In the genomic region with DNA sequence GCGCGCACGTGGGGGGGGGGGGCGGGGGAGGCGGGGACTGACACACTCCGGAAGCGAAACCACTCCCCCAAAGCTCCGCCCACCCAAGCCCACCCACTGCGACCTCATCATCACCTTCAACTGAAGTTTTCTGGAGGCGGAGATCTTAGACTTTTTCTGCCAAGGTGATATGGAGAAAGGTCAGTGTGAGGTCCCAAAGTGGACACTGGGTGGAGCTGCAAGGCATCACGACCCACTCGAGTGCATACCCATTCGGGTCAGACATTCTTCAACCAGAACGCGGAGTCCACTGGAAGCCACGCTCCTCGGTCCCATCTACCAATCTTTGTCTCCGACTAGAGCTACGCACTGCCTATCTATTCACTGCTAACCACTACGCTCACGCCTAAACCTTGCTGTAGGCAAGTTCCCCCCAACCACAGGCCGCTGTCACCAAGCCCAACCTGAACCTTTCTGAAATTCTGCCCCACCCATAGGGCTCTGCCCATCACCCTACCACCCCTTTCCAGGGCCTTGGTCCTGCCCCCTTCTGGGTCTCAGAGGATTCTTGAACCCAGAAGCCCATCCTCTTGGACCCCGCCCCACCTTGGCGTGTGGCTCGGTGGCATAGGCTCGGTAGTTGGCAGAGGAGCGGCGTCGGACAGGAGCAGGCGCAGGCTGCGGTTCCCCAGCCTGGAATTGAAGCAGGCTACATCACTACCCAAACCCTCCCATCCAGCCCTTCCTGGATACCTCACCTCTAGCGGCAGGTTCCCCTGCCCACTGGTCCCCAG, we compare ENCODE assay signal across 8 mouse cellular contexts. TPM values are rescaled to one million over a fixed set of nuclear protein-coding genes. Genes with fewer than 3 reads are reported as not detected.
DNase-seq lines count a peak whose midpoint lies in the region; ATAC-seq and TF ChIP-seq lines count a peak whose summit lies in the region.

No protein-coding gene starts in this region.

- TF ChIP-seq CTCF in intestine, postnatal 0 days (IDR thresholded peaks at IDR 0.05; ENCODE audit: low read depth), result peak; percentile 29; the same call in 1 of the 2 replicates

- peak overlapping the region; percentile 44 for H3K4me2 ChIP-seq in forebrain, embryonic 14.5 days (ENCODE audit: low read length)
- peak overlapping the region; percentile 51 for H3K4me2 ChIP-seq in intestine, postnatal 0 days (replicated peaks; ENCODE audit: low read depth)
- H3K4me2 ChIP-seq in stomach, embryonic 14.5 days (replicated peaks; ENCODE audit: low read depth, low read length), result peak overlapping the region; percentile 46

- peak overlapping the region; percentile 11; the same call in 1 of the 2 replicates for H3K4me3 ChIP-seq in forebrain, embryonic 14.5 days (ENCODE audit: low read depth, low read length)
- 0 out of 2 replicates have a peak overlapping the region, but pooled peaks have one; percentile 3 for H3K4me3 ChIP-seq in intestine, postnatal 0 days (ENCODE audit: low read depth, low read length)
- H3K4me3 ChIP-seq in stomach, embryonic 14.5 days (ENCODE audit: low read depth, low read length), result peak overlapping the region; percentile 11; the same call in 1 of the 2 replicates

- H3K9me3 ChIP-seq in forebrain, embryonic 14.5 days (replicated peaks; ENCODE audit: control insufficient read depth, low read length), result no peaks in the 10 kb centered on the region
- no peaks in the 10 kb centered on the region for H3K9me3 ChIP-seq in intestine, postnatal 0 days (ENCODE audit: control insufficient read depth)
- H3K9me3 ChIP-seq in stomach, embryonic 14.5 days (ENCODE audit: control insufficient read depth, low read depth, low read length), result no peaks in the 10 kb centered on the region

- intact Hi-C loops in heart, postnatal 25 days (cut with DNase I), result no loop called here

- H3K36me3 ChIP-seq in forebrain, embryonic 14.5 days (ENCODE audit: control insufficient read depth, insufficient read depth, low read length), result no peaks in the 10 kb centered on the region
- H3K36me3 ChIP-seq in intestine, postnatal 0 days (ENCODE audit: control insufficient read depth, insufficient read depth), result no peaks in the 10 kb centered on the region
- no peaks in the 10 kb centered on the region for H3K36me3 ChIP-seq in stomach, embryonic 14.5 days (ENCODE audit: control insufficient read depth, insufficient read depth, low read length)

- DNase-seq in heart, adult 18-20 months, result peak; percentile 62 to 66
- no peak for DNase-seq in heart, postnatal 25 days (ENCODE audit: low spot score)
- peak; percentile 14 for DNase-seq in forebrain, embryonic 14.5 days (ENCODE audit: low spot score)
- no peak for DNase-seq in urinary bladder, postnatal 14 days (ENCODE audit: low spot score)
- no peak for DNase-seq in right cerebral cortex, postnatal 10 days (ENCODE audit: low spot score in 2 of 2)
- DNase-seq in T-cell, adult 2 months (ENCODE audit: low spot score), result no peak

- H3K4me1 ChIP-seq in forebrain, embryonic 14.5 days (ENCODE audit: control insufficient read depth, insufficient read depth, low read length), result peaks cover 4% of the 10 kb centered on the region; the same call in 1 of the 2 replicates
- H3K4me1 ChIP-seq in intestine, postnatal 0 days (replicated peaks; ENCODE audit: control insufficient read depth, insufficient read depth, low read length), result no peaks in the 10 kb centered on the region
- H3K4me1 ChIP-seq in stomach, embryonic 14.5 days (ENCODE audit: control insufficient read depth, insufficient read depth, low read length), result peaks cover 1% of the 10 kb centered on the region; the same call in 1 of the 2 replicates

- 37% methylated on average over 32 of the region's 32 CpGs for WGBS in forebrain, embryonic 14.5 days
- 29% methylated on average over 32 of the region's 32 CpGs for WGBS in intestine, postnatal 0 days
- 32% methylated on average over 30 of the region's 32 CpGs for WGBS in stomach, embryonic 14.5 days

- no peak for ATAC-seq in forebrain, embryonic 14.5 days
- ATAC-seq in intestine, postnatal 0 days, result no peak
- no peak for ATAC-seq in stomach, embryonic 14.5 days (ENCODE audit: insufficient number of reproducible peaks, insufficient read depth, low FRiP score, low read depth)

- no peak overlapping the region for H3K27ac ChIP-seq in forebrain, embryonic 14.5 days (ENCODE audit: low read depth, low read length)
- H3K27ac ChIP-seq in intestine, postnatal 0 days (ENCODE audit: low read depth, low read length), result no peak overlapping the region
- no peak overlapping the region for H3K27ac ChIP-seq in stomach, embryonic 14.5 days (ENCODE audit: low read length)

- H3K27me3 ChIP-seq in forebrain, embryonic 14.5 days (replicated peaks; ENCODE audit: control insufficient read depth, insufficient read depth, low read length), result no peaks in the 10 kb centered on the region
- 0 out of 2 replicates have a peak, but pooled peaks cover 4% of the 10 kb centered on the region for H3K27me3 ChIP-seq in intestine, postnatal 0 days (replicated peaks; ENCODE audit: control insufficient read depth, insufficient read depth, low read length)
- H3K27me3 ChIP-seq in stomach, embryonic 14.5 days (ENCODE audit: control insufficient read depth, insufficient read depth, low read length), result no peaks in the 10 kb centered on the region

- peak overlapping the region; percentile 43; the same call in 1 of the 2 replicates for H3K9ac ChIP-seq in forebrain, embryonic 14.5 days (ENCODE audit: low read length)
- H3K9ac ChIP-seq in intestine, postnatal 0 days (ENCODE audit: low read depth, low read length), result no peak overlapping the region
- no peak overlapping the region for H3K9ac ChIP-seq in stomach, embryonic 14.5 days (replicated peaks; ENCODE audit: low read depth, low read length)

RNA-seq across cellular contexts. Expression of gene Tnni3, which starts 2.6 kb away (rescaled TPM):
- total RNA-seq in heart, adult 18-20 months (2021), result over 10,000 TPM; 10,363 to 11,433 TPM
- total RNA-seq in heart, postnatal 25 days (2021), result over 10,000 TPM in 1 of 2 experiments, 1,000 to 10,000 TPM in 1; 9,719 to 10,316 TPM
- polyA plus RNA-seq in forebrain, embryonic 14.5 days (2014; fragmentation: Nextera tagmentation; extraction: Ambion mirVana), result 0.81 and 1.7 TPM in 2 replicates
- 1.1 TPM in 2 replicates for polyA plus RNA-seq in intestine, postnatal 0 days (2015; fragmentation: Nextera tagmentation; extraction: Ambion mirVana)
- 2.9 and 3.3 TPM in 2 replicates for polyA plus RNA-seq in stomach, embryonic 14.5 days (2014; fragmentation: Nextera tagmentation; extraction: Ambion mirVana)

RNA-seq across cellular contexts. Expression of gene Tnnt1, which starts 5.2 kb away (rescaled TPM):
- total RNA-seq in heart, adult 18-20 months (2021), result 10 to 100 TPM; 20.9 to 22.2 TPM
- 10 to 100 TPM; 26.1 to 30.7 TPM for total RNA-seq in heart, postnatal 25 days (2021)
- polyA plus RNA-seq in forebrain, embryonic 14.5 days (2014; fragmentation: Nextera tagmentation; extraction: Ambion mirVana), result 1.4 and 2.3 TPM in 2 replicates
- 20.1 and 24.3 TPM in 2 replicates for polyA plus RNA-seq in intestine, postnatal 0 days (2015; fragmentation: Nextera tagmentation; extraction: Ambion mirVana)
- polyA plus RNA-seq in stomach, embryonic 14.5 days (2014; fragmentation: Nextera tagmentation; extraction: Ambion mirVana), result 31.9 and 33.5 TPM in 2 replicates

RNA-seq across cellular contexts. Expression of gene Dnaaf3, which starts 10.8 kb away (rescaled TPM):
- total RNA-seq in heart, adult 18-20 months (2021), result 1 to 10 TPM; 2.0 to 2.5 TPM
- 1 to 10 TPM; 2.6 to 3.2 TPM for total RNA-seq in heart, postnatal 25 days (2021)
- 0.55 and 0.72 TPM in 2 replicates for polyA plus RNA-seq in forebrain, embryonic 14.5 days (2014; fragmentation: Nextera tagmentation; extraction: Ambion mirVana)
- 0.33 and 0.54 TPM in 2 replicates for polyA plus RNA-seq in intestine, postnatal 0 days (2015; fragmentation: Nextera tagmentation; extraction: Ambion mirVana)
- 0.62 and 0.67 TPM in 2 replicates for polyA plus RNA-seq in stomach, embryonic 14.5 days (2014; fragmentation: Nextera tagmentation; extraction: Ambion mirVana)

RNA-seq across cellular contexts. Expression of gene Ppp1r12c, which starts 19.9 kb away (rescaled TPM):
- 10 to 100 TPM; 54.6 to 62.1 TPM for total RNA-seq in heart, adult 18-20 months (2021)
- 10 to 100 TPM; 54.7 to 61.2 TPM for total RNA-seq in heart, postnatal 25 days (2021)
- 29.4 and 32.1 TPM in 2 replicates for polyA plus RNA-seq in forebrain, embryonic 14.5 days (2014; fragmentation: Nextera tagmentation; extraction: Ambion mirVana)
- 33.6 and 33.9 TPM in 2 replicates for polyA plus RNA-seq in intestine, postnatal 0 days (2015; fragmentation: Nextera tagmentation; extraction: Ambion mirVana)
- 47.2 and 61.0 TPM in 2 replicates for polyA plus RNA-seq in stomach, embryonic 14.5 days (2014; fragmentation: Nextera tagmentation; extraction: Ambion mirVana)

RNA-seq across cellular contexts. Expression of gene Syt5, which starts 25.9 kb away (rescaled TPM):
- total RNA-seq in heart, adult 18-20 months (2021), result 1 to 10 TPM in 1 of 2 experiments, under 1 TPM in 1; 0.36 to 1.3 TPM
- total RNA-seq in heart, postnatal 25 days (2021), result 1 to 10 TPM in 1 of 2 experiments, under 1 TPM in 1; 0.94 to 1.1 TPM
- polyA plus RNA-seq in forebrain, embryonic 14.5 days (2014; fragmentation: Nextera tagmentation; extraction: Ambion mirVana), result 133 and 153 TPM in 2 replicates
- 5.3 and 5.7 TPM in 2 replicates for polyA plus RNA-seq in intestine, postnatal 0 days (2015; fragmentation: Nextera tagmentation; extraction: Ambion mirVana)
- 8.1 and 10.0 TPM in 2 replicates for polyA plus RNA-seq in stomach, embryonic 14.5 days (2014; fragmentation: Nextera tagmentation; extraction: Ambion mirVana)

Comparison
In these comparisons a context has a peak if more than half of its experiments do, and no peak if none do; other contexts are left out.
1. DNase-seq: peak in heart, adult 18-20 months (2 of 2) and forebrain, embryonic 14.5 days (single experiment); none in heart, postnatal 25 days (single experiment), urinary bladder, postnatal 14 days (single experiment), right cerebral cortex, postnatal 10 days (0 of 2) and T-cell, adult 2 months (single experiment).
2. Peak in every context shown above with its lines, with median percentiles within 50 percentile points of each other: H3K4me2 ChIP-seq and H3K4me3 ChIP-seq.